Mouse (Mus musculus) forebrain, embryonic 12.5 days (tissue): ENCODE measurements around the gene Rnf145. TPM values are rescaled to one million over a fixed set of nuclear protein-coding genes. Genes with fewer than 3 reads are reported as not detected.
A peak's percentile ranks its signal among the peaks of the same experiment; 100 is the strongest.

Source experiments
- ATAC-seq: fragments of 200-750 bp; cut with Nextera tagmentation; 2 replicates; pipeline ENCODE4 v1.8.0; 2017; ENCODE audit warnings: moderate TSS enrichment; ENCODE audit not compliant: low FRiP score
- H3K27ac ChIP-seq: fragments of 300-500 bp; sonication (generic); 2 replicates; pipeline ENCODE4 v1.5.1; 2016; ENCODE audit warnings: mild to moderate bottlenecking
- H3K27me3 ChIP-seq: fragments of 300-500 bp; sonication (generic); 2 replicates; pipeline ENCODE4 v1.6.1; 2016; ENCODE audit warnings: mild to moderate bottlenecking
- H3K36me3 ChIP-seq: fragments of 300-500 bp; sonication (generic); replicated peaks from 2 replicates; pipeline ENCODE4 v1.6.1; 2016; ENCODE audit warnings: mild to moderate bottlenecking
- H3K4me1 ChIP-seq: fragments of 300-500 bp; sonication (generic); 2 replicates; pipeline ENCODE4 v1.6.1; 2016
- H3K4me2 ChIP-seq: fragments of 300-500 bp; sonication (generic); 2 replicates; pipeline ENCODE4 v1.6.1; 2016; ENCODE audit warnings: mild to moderate bottlenecking, moderate library complexity
- H3K4me3 ChIP-seq: fragments of 300-500 bp; sonication (generic); replicated peaks from 2 replicates; pipeline ENCODE4 v1.5.1; 2016; ENCODE audit warnings: mild to moderate bottlenecking
- H3K9ac ChIP-seq: fragments of 300-500 bp; sonication (generic); 2 replicates; pipeline ENCODE4 v1.6.1; 2016; ENCODE audit warnings: mild to moderate bottlenecking
- H3K9me3 ChIP-seq: fragments of 300-500 bp; sonication (generic); 2 replicates; pipeline ENCODE4 v1.6.1; 2016
- WGBS: fragments of 180-500 bp; shearing (Covaris S2); methylation state at CpG from one replicate; pipeline ENCODE4 v1.1.7; 2016; 5-methylcytosine and 5-hydroxymethylcytosine counted together
- polyA plus RNA-seq: library from polyadenylated mRNA; unstranded; fragments of >200 nt; fragmentation: Nextera tagmentation; extraction: Ambion mirVana; gene quantifications from 2 replicates; pipeline ENCODE4 v1.2.1, GENCODE M21; 2016

The Rnf145 gene
- polyA plus RNA-seq, 1 experiment from 2014 or later: 121 TPM

- no peaks in the 10 kb centered on the region for H3K4me1 ChIP-seq
- H3K4me2 ChIP-seq: no peak overlapping the region
- H3K36me3 ChIP-seq: peaks cover 59% of the 10 kb centered on the region
- no peak for ATAC-seq
- WGBS: 90% methylated on average over 4 of the region's 4 CpGs
- H3K27me3 ChIP-seq: no peaks in the 10 kb centered on the region
- H3K9ac ChIP-seq: no peak overlapping the region
- no peaks in the 10 kb centered on the region for H3K9me3 ChIP-seq
- no peak overlapping the region for H3K27ac ChIP-seq
- no peak overlapping the region for H3K4me3 ChIP-seq
Measured at GRCm38 (mm10) chr11:44541813-44542212, 23.0 kb downstream of the Rnf145 start.

GRCm38 (mm10) chr11:44543593-44543992 lies 24.8 kb downstream of the Rnf145 start:
- no peaks in the 10 kb centered on the region for H3K9me3 ChIP-seq
- H3K36me3 ChIP-seq: peaks cover 59% of the 10 kb centered on the region
- no peak for ATAC-seq
- no peak overlapping the region for H3K4me2 ChIP-seq
- WGBS: 71% methylated on average over 4 of the region's 5 CpGs
- H3K9ac ChIP-seq: no peak overlapping the region
- H3K27me3 ChIP-seq: no peaks in the 10 kb centered on the region
- no peak overlapping the region for H3K27ac ChIP-seq
- H3K4me1 ChIP-seq: peaks cover 5% of the 10 kb centered on the region; the same call in 1 of the 2 replicates
- H3K4me3 ChIP-seq: no peak overlapping the region

GRCm38 (mm10) chr11:44543996-44544395 lies 25.2 kb downstream of the Rnf145 start:
- peaks cover 59% of the 10 kb centered on the region for H3K36me3 ChIP-seq
- H3K9me3 ChIP-seq: no peaks in the 10 kb centered on the region
- peaks cover 5% of the 10 kb centered on the region; the same call in 1 of the 2 replicates for H3K4me1 ChIP-seq
- H3K27ac ChIP-seq: no peak overlapping the region
- no peak overlapping the region for H3K4me2 ChIP-seq
- no peaks in the 10 kb centered on the region for H3K27me3 ChIP-seq
- H3K4me3 ChIP-seq: no peak overlapping the region
- ATAC-seq: no peak
- 82% methylated on average over 6 of the region's 6 CpGs for WGBS
- no peak overlapping the region for H3K9ac ChIP-seq

GRCm38 (mm10) chr11:44545181-44545580 lies 26.4 kb downstream of the Rnf145 start:
- ATAC-seq: no peak
- H3K27ac ChIP-seq: no peak overlapping the region
- H3K27me3 ChIP-seq: no peaks in the 10 kb centered on the region
- WGBS: 75% methylated on average over 7 of the region's 7 CpGs
- H3K36me3 ChIP-seq: peaks cover 65% of the 10 kb centered on the region
- H3K4me3 ChIP-seq: no peak overlapping the region
- H3K4me1 ChIP-seq: peaks cover 5% of the 10 kb centered on the region; the same call in 1 of the 2 replicates
- no peaks in the 10 kb centered on the region for H3K9me3 ChIP-seq
- no peak overlapping the region for H3K4me2 ChIP-seq
- H3K9ac ChIP-seq: no peak overlapping the region

- no peaks in the 10 kb centered on the region for H3K9me3 ChIP-seq
- H3K4me3 ChIP-seq: no peak overlapping the region
- no peak for ATAC-seq
- WGBS: 81% methylated on average over 8 of the region's 8 CpGs
- H3K36me3 ChIP-seq: peaks cover 76% of the 10 kb centered on the region
- H3K27me3 ChIP-seq: no peaks in the 10 kb centered on the region
- no peak overlapping the region for H3K4me2 ChIP-seq
- no peak overlapping the region for H3K27ac ChIP-seq
- peaks cover 5% of the 10 kb centered on the region; the same call in 1 of the 2 replicates for H3K4me1 ChIP-seq
- H3K9ac ChIP-seq: no peak overlapping the region
Measured at GRCm38 (mm10) chr11:44546250-44546649, 27.5 kb downstream of the Rnf145 start.

GRCm38 (mm10) chr11:44547651-44548196 lies 29.0 kb downstream of the Rnf145 start:
- Histone ChIP-seq H3K9me3 (no peaks in the 10 kb centered on the region), H3K9ac (no peak overlapping the region), H3K4me1 (peaks cover 5% of the 10 kb centered on the region; the same call in 1 of the 2 replicates), H3K36me3 (peaks cover 79% of the 10 kb centered on the region), H3K4me3 (no peak overlapping the region), H3K27ac (0 out of 2 replicates have a peak overlapping the region, but pooled peaks have one; percentile 42), H3K4me2 (no peak overlapping the region), H3K27me3 (no peaks in the 10 kb centered on the region)
- no peak for ATAC-seq
- 75% methylated on average over 8 of the region's 8 CpGs for WGBS

GRCm38 (mm10) chr11:44548816-44549215 lies 30.1 kb downstream of the Rnf145 start:
- 95% methylated on average over 12 of the region's 12 CpGs for WGBS
- peaks cover 5% of the 10 kb centered on the region; the same call in 1 of the 2 replicates for H3K4me1 ChIP-seq

GRCm38 (mm10) chr11:44549511-44550278 lies 30.9 kb downstream of the Rnf145 start:
- H3K27me3 ChIP-seq: no peaks in the 10 kb centered on the region
- H3K9me3 ChIP-seq: no peaks in the 10 kb centered on the region
- peaks cover 73% of the 10 kb centered on the region for H3K36me3 ChIP-seq
- H3K4me2 ChIP-seq: no peak overlapping the region
- no peak overlapping the region for H3K9ac ChIP-seq
- WGBS: 93% methylated on average over 10 of the region's 10 CpGs
- H3K27ac ChIP-seq: no peak overlapping the region
- H3K4me1 ChIP-seq: peaks cover 5% of the 10 kb centered on the region; the same call in 1 of the 2 replicates
- H3K4me3 ChIP-seq: no peak overlapping the region
- ATAC-seq: no peak

More at GRCm38 (mm10) chr11:44548816-44549215, 30.1 kb downstream of the Rnf145 start:
- Histone ChIP-seq H3K36me3 (peaks cover 79% of the 10 kb centered on the region), H3K9ac (no peak overlapping the region), H3K4me2 (no peak overlapping the region), H3K9me3 (no peaks in the 10 kb centered on the region), H3K4me3 (no peak overlapping the region), H3K27ac (no peak overlapping the region), H3K27me3 (no peaks in the 10 kb centered on the region)
- ATAC-seq: no peak

- no peak for ATAC-seq
- no peak overlapping the region for H3K27ac ChIP-seq
- H3K4me2 ChIP-seq: no peak overlapping the region
- H3K4me1 ChIP-seq: peaks cover 5% of the 10 kb centered on the region; the same call in 1 of the 2 replicates
- 91% methylated on average over 6 of the region's 6 CpGs for WGBS
- no peaks in the 10 kb centered on the region for H3K9me3 ChIP-seq
- H3K9ac ChIP-seq: no peak overlapping the region
- H3K27me3 ChIP-seq: no peaks in the 10 kb centered on the region
- H3K36me3 ChIP-seq: peaks cover 64% of the 10 kb centered on the region
- H3K4me3 ChIP-seq: no peak overlapping the region
Measured at GRCm38 (mm10) chr11:44550996-44551395, 32.2 kb downstream of the Rnf145 start.

- no peaks in the 10 kb centered on the region for H3K27me3 ChIP-seq
- no peaks in the 10 kb centered on the region for H3K9me3 ChIP-seq
- WGBS: 90% methylated on average over 4 of the region's 4 CpGs
- H3K4me2 ChIP-seq: no peak overlapping the region
- H3K27ac ChIP-seq: no peak overlapping the region
- no peak overlapping the region for H3K9ac ChIP-seq
- 0 out of 2 replicates have a peak, but pooled peaks have one; percentile 30 for ATAC-seq
- H3K36me3 ChIP-seq: peaks cover 66% of the 10 kb centered on the region
- H3K4me1 ChIP-seq: no peaks in the 10 kb centered on the region
- H3K4me3 ChIP-seq: no peak overlapping the region
Measured at GRCm38 (mm10) chr11:44554339-44554738, 35.6 kb downstream of the Rnf145 start.

- WGBS: 92% methylated on average over 3 of the region's 3 CpGs
- H3K36me3 ChIP-seq: peaks cover 68% of the 10 kb centered on the region
Measured at GRCm38 (mm10) chr11:44558521-44558920, 39.8 kb downstream of the Rnf145 start.

GRCm38 (mm10) chr11:44559466-44559865 lies 40.7 kb downstream of the Rnf145 start:
- Histone ChIP-seq H3K36me3 (peaks cover 72% of the 10 kb centered on the region), H3K27ac (no peak overlapping the region), H3K9me3 (no peaks in the 10 kb centered on the region), H3K9ac (no peak overlapping the region), H3K27me3 (no peaks in the 10 kb centered on the region), H3K4me3 (no peak overlapping the region), H3K4me1 (no peaks in the 10 kb centered on the region), H3K4me2 (no peak overlapping the region)
- ATAC-seq: no peak
- WGBS: 96% methylated on average over 6 of the region's 6 CpGs

More at GRCm38 (mm10) chr11:44558521-44558920, 39.8 kb downstream of the Rnf145 start:
- H3K9me3 ChIP-seq: no peaks in the 10 kb centered on the region
- H3K4me1 ChIP-seq: no peaks in the 10 kb centered on the region
- no peak overlapping the region for H3K9ac ChIP-seq
- H3K27me3 ChIP-seq: no peaks in the 10 kb centered on the region
- H3K4me2 ChIP-seq: no peak overlapping the region
- no peak for ATAC-seq
- H3K4me3 ChIP-seq: no peak overlapping the region
- no peak overlapping the region for H3K27ac ChIP-seq
